Mouse (Mus musculus) cortical plate, adult 2 months (tissue): ENCODE results near the gene BC016579.

Experiments used
- CTCF ChIP-seq: fragments of 200-500 bp; IDR thresholded peaks from 2 replicates; pipeline ENCODE4 v1.5.1; 2011; ENCODE audit warnings: mild to moderate bottlenecking, control low read depth, low read length; ENCODE audit not compliant: insufficient read depth; ENCODE audit errors: extremely low read depth
- POLR2A ChIP-seq: fragments of 200-500 bp; IDR thresholded peaks from 2 replicates; pipeline ENCODE4 v1.6.1; 2011; ENCODE audit warnings: mild to moderate bottlenecking, low read length, control low read depth; ENCODE audit not compliant: insufficient read depth; ENCODE audit errors: extremely low read depth

- TF ChIP-seq CTCF (no peak), POLR2A (no peak)
Observed at GRCm38 (mm10) chr16:45659596-45659995, 5.7 kb upstream of the BC016579 start.
